Mouse (Mus musculus): Measurements from ENCODE around the gene Emp1. TPM values are rescaled to one million over a fixed set of nuclear protein-coding genes. Genes with fewer than 3 reads are reported as not detected.

Emp1 gene
- polyA plus RNA-seq, 1 experiment = 112 TPM

DNA sequence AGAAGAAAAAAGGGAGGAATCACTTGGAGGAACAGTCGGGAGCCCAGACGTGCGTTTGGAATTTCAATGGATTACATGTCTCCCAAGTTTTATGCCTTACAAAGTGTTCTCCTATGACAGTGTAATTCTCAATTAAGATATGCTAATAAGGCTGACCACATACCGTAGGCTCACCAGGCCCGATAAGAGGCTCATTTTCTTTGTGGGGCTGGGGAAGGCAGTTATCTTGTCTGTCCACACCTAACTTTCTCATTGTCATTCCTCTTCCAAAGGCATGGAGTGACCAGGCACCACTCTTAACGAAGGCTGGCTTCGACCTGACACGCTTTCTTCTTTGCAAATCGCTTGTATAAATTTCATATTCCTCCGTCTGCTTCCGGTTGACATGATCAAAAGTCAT, 42.7 kb downstream of the Emp1 start:
- no peak overlapping the region for H3ac ChIP-seq (ENCODE audit: control insufficient read depth, insufficient read length)

GRCm38 (mm10) chr6:135407323-135407722, 45.0 kb downstream of the Emp1 start:
- H3K36me3 ChIP-seq (ENCODE audit: control insufficient read depth, insufficient read depth) = no peaks in the 10 kb centered on the region
- H3K27me3 ChIP-seq (ENCODE audit: control insufficient read depth, insufficient read depth, insufficient read length) = no peaks in the 10 kb centered on the region
- no peak overlapping the region for H3K4me3 ChIP-seq
- no peak overlapping the region for H3ac ChIP-seq (ENCODE audit: control insufficient read depth, insufficient read length)
- TF ChIP-seq POLR2AphosphoS2 (IDR thresholded peaks at IDR 0.05; ENCODE audit: insufficient read length, low read depth) (no peak), SRF (IDR thresholded peaks at IDR 0.05; ENCODE audit: control insufficient read depth, insufficient read length, low read depth) (no peak), POLR2A (IDR thresholded peaks at IDR 0.05; ENCODE audit: insufficient read length, low read depth) (no peak), CEBPB (IDR thresholded peaks at IDR 0.05; ENCODE audit: insufficient read depth, poor library complexity, severe bottlenecking) (no peak), MYOG (IDR thresholded peaks at IDR 0.05; ENCODE audit: control insufficient read depth in 1 of 3, insufficient read depth in 1 of 3, insufficient read length in 2 of 3, low read depth in 2 of 3) (no peak), USF1 (IDR thresholded peaks at IDR 0.05; ENCODE audit: low read depth) (no peak), REST (IDR thresholded peaks at IDR 0.05; ENCODE audit: insufficient read depth, insufficient read length) (no peak), E2F4 (IDR thresholded peaks at IDR 0.05; ENCODE audit: insufficient read depth) (no peak), MAX (IDR thresholded peaks at IDR 0.05; ENCODE audit: low read depth) (no peak), MYOD1 (IDR thresholded peaks at IDR 0.05; ENCODE audit: control insufficient read depth in 1 of 3, insufficient read length in 2 of 3, low read depth in 2 of 3) (no peak), TCF12 (IDR thresholded peaks at IDR 0.05; ENCODE audit: insufficient read depth, poor library complexity, severe bottlenecking) (no peak), TCF3 (IDR thresholded peaks at IDR 0.05; ENCODE audit: insufficient read length, low read depth) (no peak)
- H3K79me2 ChIP-seq (ENCODE audit: control insufficient read depth, insufficient read depth) = no peaks in the 10 kb centered on the region
- no peak overlapping the region for H3K4me2 ChIP-seq (ENCODE audit: low read depth)

More for the DNA sequence above, 42.7 kb downstream of the Emp1 start:
- H3K36me3 ChIP-seq (ENCODE audit: control insufficient read depth, insufficient read depth) = no peaks in the 10 kb centered on the region
- H3K4me3 ChIP-seq = no peak overlapping the region
- TF ChIP-seq MAX (IDR thresholded peaks at IDR 0.05; ENCODE audit: low read depth) (no peak), E2F4 (IDR thresholded peaks at IDR 0.05; ENCODE audit: insufficient read depth) (no peak), POLR2AphosphoS2 (IDR thresholded peaks at IDR 0.05; ENCODE audit: insufficient read length, low read depth) (no peak), USF1 (IDR thresholded peaks at IDR 0.05; ENCODE audit: low read depth) (no peak), POLR2A (IDR thresholded peaks at IDR 0.05; ENCODE audit: insufficient read length, low read depth) (no peak), MYOG (IDR thresholded peaks at IDR 0.05; ENCODE audit: control insufficient read depth in 1 of 3, insufficient read depth in 1 of 3, insufficient read length in 2 of 3, low read depth in 2 of 3) (no peak), MYOD1 (IDR thresholded peaks at IDR 0.05; ENCODE audit: control insufficient read depth in 1 of 3, insufficient read length in 2 of 3, low read depth in 2 of 3) (no peak), TCF12 (IDR thresholded peaks at IDR 0.05; ENCODE audit: insufficient read depth, poor library complexity, severe bottlenecking) (no peak)
- H3K27me3 ChIP-seq (ENCODE audit: control insufficient read depth, insufficient read depth, insufficient read length) = no peaks in the 10 kb centered on the region
- no peak overlapping the region for H3K4me2 ChIP-seq (ENCODE audit: low read depth)
- H3K79me2 ChIP-seq (ENCODE audit: control insufficient read depth, insufficient read depth) = no peaks in the 10 kb centered on the region

DNA sequence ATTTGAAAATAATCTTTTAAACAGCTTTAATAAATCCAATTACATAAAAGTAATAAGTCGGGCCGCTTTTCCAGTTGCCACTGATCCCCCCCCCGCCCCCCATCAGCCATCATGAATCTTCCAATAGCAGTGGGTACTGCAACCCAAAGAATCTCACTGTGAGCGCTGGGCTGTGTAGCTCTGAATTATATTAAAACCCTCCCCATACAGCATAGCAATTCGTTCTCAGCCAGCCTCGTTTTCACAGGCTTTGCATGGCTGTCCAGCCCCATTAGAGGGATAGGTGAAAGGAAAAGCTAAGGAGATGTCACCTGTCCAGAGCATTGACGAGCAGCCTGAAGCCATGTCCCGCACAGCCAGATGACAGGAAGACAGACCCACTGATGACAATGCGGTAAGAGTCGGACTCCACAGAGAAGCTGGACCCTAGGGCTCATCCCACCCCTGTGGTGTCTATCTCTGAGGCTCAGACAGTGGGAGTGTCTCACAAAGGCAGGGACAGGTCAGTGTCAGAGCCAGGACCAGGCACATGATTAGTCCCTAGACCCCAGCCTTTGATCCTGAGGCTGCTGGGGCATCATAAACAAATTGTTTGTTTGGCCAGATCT, 49.5 kb downstream of the Emp1 start:
- no peak overlapping the region for H3K4me2 ChIP-seq (ENCODE audit: low read depth)
- H3ac ChIP-seq (ENCODE audit: control insufficient read depth, insufficient read length) = no peak overlapping the region
- TF ChIP-seq USF1 (IDR thresholded peaks at IDR 0.05; ENCODE audit: low read depth) (no peak), REST (IDR thresholded peaks at IDR 0.05; ENCODE audit: insufficient read depth, insufficient read length) (no peak), E2F4 (IDR thresholded peaks at IDR 0.05; ENCODE audit: insufficient read depth) (no peak), POLR2AphosphoS2 (IDR thresholded peaks at IDR 0.05; ENCODE audit: insufficient read length, low read depth) (no peak), MAX (IDR thresholded peaks at IDR 0.05; ENCODE audit: low read depth) (no peak), CEBPB (IDR thresholded peaks at IDR 0.05; ENCODE audit: insufficient read depth, poor library complexity, severe bottlenecking) (no peak), TCF12 (IDR thresholded peaks at IDR 0.05; ENCODE audit: insufficient read depth, poor library complexity, severe bottlenecking) (no peak), POLR2A (IDR thresholded peaks at IDR 0.05; ENCODE audit: insufficient read length, low read depth) (no peak), SRF (IDR thresholded peaks at IDR 0.05; ENCODE audit: control insufficient read depth, insufficient read length, low read depth) (no peak), TCF3 (IDR thresholded peaks at IDR 0.05; ENCODE audit: insufficient read length, low read depth) (no peak), MYOD1 (IDR thresholded peaks at IDR 0.05; ENCODE audit: control insufficient read depth in 1 of 3, insufficient read length in 2 of 3, low read depth in 2 of 3) (no peak), MYOG (IDR thresholded peaks at IDR 0.05; ENCODE audit: control insufficient read depth in 1 of 3, insufficient read depth in 1 of 3, insufficient read length in 2 of 3, low read depth in 2 of 3) (no peak)
- H3K36me3 ChIP-seq (ENCODE audit: control insufficient read depth, insufficient read depth) = no peaks in the 10 kb centered on the region
- H3K27me3 ChIP-seq (ENCODE audit: control insufficient read depth, insufficient read depth, insufficient read length) = no peaks in the 10 kb centered on the region
- no peak overlapping the region for H3K4me3 ChIP-seq
- no peaks in the 10 kb centered on the region for H3K79me2 ChIP-seq (ENCODE audit: control insufficient read depth, insufficient read depth)

- no peaks in the 10 kb centered on the region for H3K36me3 ChIP-seq (ENCODE audit: control insufficient read depth, insufficient read depth)
- no peaks in the 10 kb centered on the region for H3K79me2 ChIP-seq (ENCODE audit: control insufficient read depth, insufficient read depth)
- H3K4me3 ChIP-seq = no peak overlapping the region
- H3K27me3 ChIP-seq (ENCODE audit: control insufficient read depth, insufficient read depth, insufficient read length) = no peaks in the 10 kb centered on the region
- no peak overlapping the region for H3ac ChIP-seq (ENCODE audit: control insufficient read depth, insufficient read length)
- TF ChIP-seq SRF (IDR thresholded peaks at IDR 0.05; ENCODE audit: control insufficient read depth, insufficient read length, low read depth) = no peak
- TF ChIP-seq USF1 (IDR thresholded peaks at IDR 0.05; ENCODE audit: low read depth) = no peak
- no peak for TF ChIP-seq POLR2AphosphoS2 (IDR thresholded peaks at IDR 0.05; ENCODE audit: insufficient read length, low read depth)
- no peak for TF ChIP-seq TCF12 (IDR thresholded peaks at IDR 0.05; ENCODE audit: insufficient read depth, poor library complexity, severe bottlenecking)
- no peak for TF ChIP-seq CEBPB (IDR thresholded peaks at IDR 0.05; ENCODE audit: insufficient read depth, poor library complexity, severe bottlenecking)
- TF ChIP-seq MAX (IDR thresholded peaks at IDR 0.05; ENCODE audit: low read depth) = no peak
- TF ChIP-seq POLR2A (IDR thresholded peaks at IDR 0.05; ENCODE audit: insufficient read length, low read depth) = no peak
- TF ChIP-seq TCF3 (IDR thresholded peaks at IDR 0.05; ENCODE audit: insufficient read length, low read depth) = no peak
- TF ChIP-seq E2F4 (IDR thresholded peaks at IDR 0.05; ENCODE audit: insufficient read depth) = no peak
- no peak for TF ChIP-seq REST (IDR thresholded peaks at IDR 0.05; ENCODE audit: insufficient read depth, insufficient read length)
- TF ChIP-seq MYOG (IDR thresholded peaks at IDR 0.05; ENCODE audit: control insufficient read depth in 1 of 3, insufficient read depth in 1 of 3, insufficient read length in 2 of 3, low read depth in 2 of 3) = no peak
- no peak for TF ChIP-seq MYOD1 (IDR thresholded peaks at IDR 0.05; ENCODE audit: control insufficient read depth in 1 of 3, insufficient read length in 2 of 3, low read depth in 2 of 3)
- H3K4me2 ChIP-seq (ENCODE audit: low read depth) = no peak overlapping the region
These were observed 50.3 kb downstream of the Emp1 start for GRCm38 (mm10) chr6:135412649-135413048.
